Mouse (Mus musculus) lung, postnatal 0 days (tissue): Measurements from ENCODE around the gene Gm20388. TPM values are rescaled to one million over a fixed set of nuclear protein-coding genes. Genes with fewer than 3 reads are reported as not detected.

Source experiments
- ATAC-seq: fragments of 200-750 bp; cut with Nextera tagmentation; 2 replicates; pipeline ENCODE4 v1.8.0; 2017; ENCODE audit warnings: moderate library complexity
- DNase-seq: peaks from one replicate; pipeline ENCODE4 v3.0.0-alpha.2; 2016; ENCODE audit warnings: low spot score
- H3K27ac ChIP-seq: fragments of 300-500 bp; sonication (generic); 2 replicates; pipeline ENCODE4 v1.5.1; 2014; ENCODE audit warnings: antibody characterized with exemption, mild to moderate bottlenecking, low read length, mixed read lengths
- H3K27me3 ChIP-seq: fragments of 300-500 bp; sonication (generic); replicated peaks from 2 replicates; pipeline ENCODE4 v1.6.1; 2014; ENCODE audit warnings: low read length, mixed read lengths; ENCODE audit not compliant: insufficient read depth
- H3K36me3 ChIP-seq: fragments of 300-500 bp; sonication (generic); 2 replicates; pipeline ENCODE4 v1.6.1; 2014; ENCODE audit warnings: low read length, mixed read lengths; ENCODE audit not compliant: insufficient read depth
- H3K4me1 ChIP-seq: fragments of 300-500 bp; sonication (generic); 2 replicates; pipeline ENCODE4 v1.6.1; 2014; ENCODE audit warnings: antibody characterized with exemption, low read depth, low read length, mixed read lengths; ENCODE audit not compliant: insufficient read depth
- H3K4me2 ChIP-seq: fragments of 300-500 bp; sonication (generic); replicated peaks from 2 replicates; pipeline ENCODE4 v1.6.1; 2014; ENCODE audit warnings: low read depth, mild to moderate bottlenecking, low read length, moderate library complexity, mixed read lengths
- H3K4me3 ChIP-seq: fragments of 300-500 bp; sonication (generic); 2 replicates; pipeline ENCODE4 v1.5.1; 2014; ENCODE audit warnings: low read depth, low read length
- H3K9ac ChIP-seq: fragments of 300-500 bp; sonication (generic); replicated peaks from 2 replicates; pipeline ENCODE4 v1.6.1; 2014; ENCODE audit warnings: low read depth, mild to moderate bottlenecking
- H3K9me3 ChIP-seq: fragments of 300-500 bp; sonication (generic); 2 replicates; pipeline ENCODE4 v1.6.1; 2016; ENCODE audit warnings: low read length, mixed read lengths
- CTCF ChIP-seq: IDR thresholded peaks from 2 replicates; pipeline ENCODE4 v1.5.1; 2016; ENCODE audit warnings: antibody characterized with exemption, mild to moderate bottlenecking
- EP300 ChIP-seq: IDR thresholded peaks from 2 replicates; pipeline ENCODE4 v1.6.1; 2016; ENCODE audit warnings: antibody characterized with exemption, mild to moderate bottlenecking, control low read depth
- WGBS: fragments of 180-500 bp; shearing (Covaris S2); extraction: QIAGEN DNeasy Blood & Tissue Kit; methylation state at CpG from one replicate; pipeline ENCODE4 v1.1.7; 2014; 5-methylcytosine and 5-hydroxymethylcytosine counted together
- polyA plus RNA-seq: library from polyadenylated mRNA; unstranded; fragments of >200 nt; fragmentation: Nextera tagmentation; extraction: Ambion mirVana; gene quantifications from 2 replicates; pipeline ENCODE4 v1.2.1, GENCODE M21; 2015

Gene Gm20388
- polyA plus RNA-seq, 1 experiment from 2014 or later = not detected

DNA sequence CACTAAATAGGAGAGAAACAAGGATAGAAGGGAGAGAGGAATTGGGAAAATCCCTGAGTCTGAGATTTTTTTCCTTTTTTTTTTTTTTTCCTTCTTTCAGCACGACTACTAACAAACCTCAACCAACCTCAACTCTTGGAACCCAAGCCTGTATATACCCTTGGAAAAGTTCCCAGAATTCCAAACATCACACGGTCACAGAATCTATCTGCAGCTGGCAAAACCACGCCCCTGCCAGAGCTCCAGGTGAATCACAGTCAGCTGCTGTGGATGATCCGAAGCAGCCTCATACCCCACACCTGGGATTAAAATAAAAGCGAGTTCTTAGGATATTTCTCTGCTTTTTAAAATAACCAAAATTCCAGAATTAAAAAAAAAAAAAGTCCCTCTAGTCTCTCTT is 2431.7 kb downstream of the Gm20388 start:
- Histone ChIP-seq H3K9ac (no peak overlapping the region), H3K4me2 (no peak overlapping the region), H3K4me1 (peaks cover 8% of the 10 kb centered on the region; the same call in 1 of the 2 replicates), H3K27me3 (no peaks in the 10 kb centered on the region), H3K9me3 (no peaks in the 10 kb centered on the region), H3K27ac (no peak overlapping the region), H3K4me3 (no peak overlapping the region), H3K36me3 (no peaks in the 10 kb centered on the region)
- TF ChIP-seq EP300 (no peak), CTCF (no peak)
- ATAC-seq (no peak), DNase-seq (no peak)
- 23% methylated on average over 5 of the region's 5 CpGs for WGBS

GRCm38 (mm10) chr8:122342806-122343209 is 2432.2 kb downstream of the Gm20388 start:
- Histone ChIP-seq H3K4me2 (no peak overlapping the region), H3K36me3 (no peaks in the 10 kb centered on the region), H3K4me1 (peaks cover 8% of the 10 kb centered on the region; the same call in 1 of the 2 replicates), H3K27ac (no peak overlapping the region), H3K9ac (no peak overlapping the region), H3K27me3 (no peaks in the 10 kb centered on the region), H3K9me3 (no peaks in the 10 kb centered on the region), H3K4me3 (no peak overlapping the region)
- TF ChIP-seq EP300 (no peak), CTCF (no peak; the same call in 1 of the 2 replicates)
- WGBS = 3% methylated on average over 9 of the region's 9 CpGs
- DNase-seq = peak; percentile 56
- peak; percentile 72 for ATAC-seq

GRCm38 (mm10) chr8:122343341-122343740 is 2432.7 kb downstream of the Gm20388 start:
- no peak for ATAC-seq
- H3K36me3 ChIP-seq = no peaks in the 10 kb centered on the region
- no peak overlapping the region for H3K9ac ChIP-seq
- peak overlapping the region; percentile 40 for H3K4me2 ChIP-seq
- no peaks in the 10 kb centered on the region for H3K9me3 ChIP-seq
- WGBS = 7% methylated on average over 11 of the region's 11 CpGs
- no peak overlapping the region for H3K4me3 ChIP-seq
- TF ChIP-seq CTCF (no peak), EP300 (no peak)
- peaks cover 8% of the 10 kb centered on the region; the same call in 1 of the 2 replicates for H3K4me1 ChIP-seq
- no peak overlapping the region for H3K27ac ChIP-seq
- no peak for DNase-seq
- no peaks in the 10 kb centered on the region for H3K27me3 ChIP-seq

- TF ChIP-seq EP300 (no peak), CTCF (no peak)
- DNase-seq (peak; percentile 43), ATAC-seq (peak; percentile 46)
- H3K9me3 ChIP-seq = no peaks in the 10 kb centered on the region
- peaks cover 8% of the 10 kb centered on the region; the same call in 1 of the 2 replicates for H3K4me1 ChIP-seq
- H3K4me3 ChIP-seq = no peak overlapping the region
- H3K27me3 ChIP-seq = no peaks in the 10 kb centered on the region
- no peaks in the 10 kb centered on the region for H3K36me3 ChIP-seq
- H3K27ac ChIP-seq = no peak overlapping the region
- no peak overlapping the region for H3K9ac ChIP-seq
- H3K4me2 ChIP-seq = peak overlapping the region; percentile 40
- WGBS = 0% methylated on average over 14 of the region's 14 CpGs
These were observed 2433.1 kb downstream of the Gm20388 start for GRCm38 (mm10) chr8:122343758-122344157.

DNA sequence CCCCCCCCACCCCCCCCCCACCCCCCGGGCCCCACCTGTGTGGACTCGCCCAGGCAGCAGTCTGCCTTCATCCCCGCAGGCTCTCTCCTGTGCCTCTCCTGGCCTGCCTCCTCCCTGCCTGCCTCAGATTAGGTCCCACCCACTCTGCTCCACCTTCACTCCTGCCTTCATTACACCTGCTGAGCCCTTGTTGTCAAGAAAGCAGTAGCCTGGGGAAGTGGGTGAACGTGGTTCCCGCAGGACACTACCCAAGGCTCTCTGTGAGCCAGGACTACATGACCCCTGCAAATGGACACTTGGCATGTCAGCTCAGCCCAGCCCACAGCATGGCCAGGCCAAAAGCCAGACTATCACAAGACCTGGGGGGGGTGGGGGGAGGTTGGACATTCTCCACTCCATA is 2433.6 kb downstream of the Gm20388 start:
- Histone ChIP-seq H3K27ac (no peak overlapping the region), H3K9me3 (no peaks in the 10 kb centered on the region), H3K4me3 (no peak overlapping the region), H3K4me1 (peaks cover 8% of the 10 kb centered on the region; the same call in 1 of the 2 replicates), H3K9ac (no peak overlapping the region), H3K36me3 (no peaks in the 10 kb centered on the region), H3K4me2 (no peak overlapping the region; the same call in 1 of the 2 replicates), H3K27me3 (no peaks in the 10 kb centered on the region)
- TF ChIP-seq CTCF = no peak
- TF ChIP-seq EP300 = no peak
- peak; percentile 42 for DNase-seq
- 0% methylated on average over 2 of the region's 5 CpGs for WGBS
- ATAC-seq = peak; percentile 52

DNA sequence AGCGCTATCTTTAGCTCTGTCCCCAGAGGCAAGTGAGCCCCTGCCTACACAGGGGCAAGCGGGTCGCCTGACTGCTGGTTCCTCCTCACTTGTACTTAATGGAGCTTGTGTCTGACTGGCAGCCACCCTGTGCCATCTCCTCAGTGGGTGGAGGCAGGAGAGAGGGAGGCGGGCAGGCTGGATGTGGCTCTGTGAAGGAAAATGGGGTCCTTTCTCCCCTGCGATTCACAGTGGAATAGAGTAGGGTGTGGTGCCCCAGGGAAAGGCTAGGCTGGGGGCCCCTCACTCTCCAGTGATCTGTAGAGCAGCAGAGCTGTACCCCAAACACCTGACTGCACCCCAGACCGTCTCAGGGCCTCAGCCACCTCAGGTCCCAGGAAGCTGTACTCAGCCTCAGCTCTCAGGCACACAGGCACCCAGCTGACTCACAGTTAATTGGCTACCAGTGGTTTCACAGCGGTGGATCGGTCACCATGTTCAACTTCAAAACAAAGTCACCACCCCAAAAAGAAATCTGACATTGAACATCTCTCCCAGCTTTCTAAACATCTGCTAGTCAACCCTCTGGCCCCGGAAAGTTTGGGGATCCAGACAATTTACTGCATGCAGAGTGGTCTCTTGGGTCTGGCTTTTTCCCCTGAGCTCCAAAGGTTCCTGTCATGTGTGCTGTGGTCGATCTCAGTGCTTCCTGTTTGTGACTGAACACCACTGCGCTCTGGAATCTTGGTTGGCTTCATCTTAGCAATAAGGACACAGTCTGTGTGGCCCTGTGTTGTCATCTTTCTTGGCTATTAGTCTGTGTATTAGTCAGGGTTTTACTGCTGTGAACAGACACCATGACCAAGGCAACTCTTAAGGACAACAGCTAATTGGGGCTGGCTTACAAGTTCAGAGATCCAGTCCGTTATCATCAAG is 2434.8 kb downstream of the Gm20388 start:
- TF ChIP-seq CTCF (no peak), EP300 (no peak)
- DNase-seq = no peak
- Histone ChIP-seq H3K4me2 (no peak overlapping the region), H3K4me1 (peaks cover 8% of the 10 kb centered on the region; the same call in 1 of the 2 replicates), H3K27me3 (no peaks in the 10 kb centered on the region), H3K9ac (no peak overlapping the region), H3K27ac (no peak overlapping the region), H3K9me3 (no peaks in the 10 kb centered on the region), H3K36me3 (no peaks in the 10 kb centered on the region), H3K4me3 (no peak overlapping the region)
- ATAC-seq = no peak
- 53% methylated on average over 10 of the region's 12 CpGs for WGBS
